Mouse (Mus musculus) lung, embryonic 15.5 days (tissue): Measurements from ENCODE around the gene Dnm1l. TPM values are rescaled to one million over a fixed set of nuclear protein-coding genes. Genes with fewer than 3 reads are reported as not detected.
"Not testable (repeated sequence)": the region's sequence is repeated elsewhere in the genome, so short reads cannot be mapped to it uniquely, and the experiment has no call there.

Experiments
- ATAC-seq: fragments of 200-750 bp; cut with Nextera tagmentation; 2 replicates; pipeline ENCODE4 v1.8.0; 2017; ENCODE audit warnings: moderate number of reproducible peaks, borderline replicate concordance; ENCODE audit not compliant: low FRiP score, low TSS enrichment; ENCODE audit errors: extremely low read depth
- H3K27ac ChIP-seq: fragments of 300-500 bp; sonication (generic); 2 replicates; pipeline ENCODE4 v1.5.1; 2015; ENCODE audit warnings: moderate library complexity, mild to moderate bottlenecking, inconsistent platforms
- H3K27me3 ChIP-seq: fragments of 300-500 bp; sonication (generic); 2 replicates; pipeline ENCODE4 v1.6.1; 2015; ENCODE audit warnings: inconsistent platforms
- H3K36me3 ChIP-seq: fragments of 300-500 bp; sonication (generic); 2 replicates; pipeline ENCODE4 v1.6.1; 2015; ENCODE audit warnings: inconsistent platforms
- H3K4me1 ChIP-seq: fragments of 300-500 bp; sonication (generic); 2 replicates; pipeline ENCODE4 v1.6.1; 2015; ENCODE audit warnings: inconsistent platforms
- H3K4me2 ChIP-seq: fragments of 300-500 bp; sonication (generic); 2 replicates; pipeline ENCODE4 v1.6.1; 2015; ENCODE audit warnings: inconsistent platforms, mild to moderate bottlenecking, moderate library complexity
- H3K4me3 ChIP-seq: fragments of 300-500 bp; sonication (generic); 2 replicates; pipeline ENCODE4 v1.5.1; 2015; ENCODE audit warnings: mild to moderate bottlenecking, inconsistent platforms
- H3K9ac ChIP-seq: fragments of 300-500 bp; sonication (generic); 2 replicates; pipeline ENCODE4 v1.6.1; 2015; ENCODE audit warnings: inconsistent platforms
- H3K9me3 ChIP-seq: fragments of 300-500 bp; sonication (generic); 2 replicates; pipeline ENCODE4 v1.6.1; 2016; ENCODE audit warnings: inconsistent platforms
- WGBS: fragments of 180-500 bp; shearing (Covaris S2); methylation state at CpG from one replicate; pipeline ENCODE4 v1.1.7; 2015; 5-methylcytosine and 5-hydroxymethylcytosine counted together
- polyA plus RNA-seq: library from polyadenylated mRNA; unstranded; fragments of >200 nt; fragmentation: Nextera tagmentation; extraction: Ambion mirVana; gene quantifications from 2 replicates; pipeline ENCODE4 v1.2.1, GENCODE M21; 2015

The Dnm1l gene
- 52.5 and 56.2 TPM in 2 replicates for polyA plus RNA-seq

GRCm38 (mm10) chr16:16358481-16359100 lies at the start of gene Dnm1l:
Gene Dnm1l (minus strand): TSS chr16:16358959.
- peak within 1 kb of the TSS; percentile 95 for H3K4me3 ChIP-seq
- H3K36me3 ChIP-seq = no peaks in the 10 kb centered on the region; the same call in 1 of the 2 replicates
- peak within 1 kb of the TSS; percentile 95 for H3K27ac ChIP-seq
- under 1% methylated on average over 55 of the region's 55 CpGs for WGBS
- H3K9ac ChIP-seq = peak within 1 kb of the TSS; percentile 86
- no peaks in the 10 kb centered on the region for H3K9me3 ChIP-seq
- H3K27me3 ChIP-seq = no peaks in the 10 kb centered on the region
- peak; percentile 100 for ATAC-seq
- peaks cover 7% of the 10 kb centered on the region for H3K4me1 ChIP-seq
- H3K4me2 ChIP-seq = peak within 1 kb of the TSS; percentile 68

- H3K4me2 ChIP-seq, H3K9ac ChIP-seq, H3K9me3 ChIP-seq, H3K4me3 ChIP-seq, H3K36me3 ChIP-seq, H3K27me3 ChIP-seq, H3K27ac ChIP-seq, H3K4me1 ChIP-seq: not testable (repeated sequence)
- WGBS = 55% methylated on average over 9 of the region's 9 CpGs
- 0 out of 2 replicates have a peak, but pooled peaks have one; percentile 31 for ATAC-seq
Measured at GRCm38 (mm10) chr16:16367217-16367616, 8.5 kb upstream of the Dnm1l start.

- not testable (repeated sequence) for H3K9ac ChIP-seq, H3K27me3 ChIP-seq, H3K4me1 ChIP-seq, H3K36me3 ChIP-seq, H3K9me3 ChIP-seq
- Histone ChIP-seq H3K27ac (0 out of 2 replicates have a peak overlapping the region, but pooled peaks have one; percentile 95), H3K4me3 (peak overlapping the region; percentile 95), H3K4me2 (peak overlapping the region; percentile 68)
- WGBS = 52% methylated on average over 9 of the region's 9 CpGs
- peak; percentile 17; the same call in 1 of the 2 replicates for ATAC-seq
Measured at GRCm38 (mm10) chr16:16359101-16359482, 333 bp upstream of the Dnm1l start.

GRCm38 (mm10) chr16:16357908-16358307 lies 851 bp downstream of the Dnm1l start:
- peak overlapping the region; percentile 95 for H3K4me3 ChIP-seq
- H3K27ac ChIP-seq = peak overlapping the region; percentile 95
- WGBS = 7% methylated on average over 6 of the region's 6 CpGs

GRCm38 (mm10) chr16:16346420-16346819 lies 12.3 kb downstream of the Dnm1l start:
- Histone ChIP-seq H3K27me3 (no peaks in the 10 kb centered on the region), H3K4me3 (no peak overlapping the region), H3K27ac (no peak overlapping the region), H3K4me2 (no peak overlapping the region), H3K9me3 (no peaks in the 10 kb centered on the region), H3K9ac (no peak overlapping the region), H3K36me3 (0 out of 2 replicates have a peak, but pooled peaks cover 3% of the 10 kb centered on the region), H3K4me1 (no peaks in the 10 kb centered on the region)
- no peak for ATAC-seq
- WGBS = 87% methylated on average over 5 of the region's 5 CpGs

More at GRCm38 (mm10) chr16:16357908-16358307, 851 bp downstream of the Dnm1l start:
- peak overlapping the region; percentile 86 for H3K9ac ChIP-seq
- no peaks in the 10 kb centered on the region; the same call in 1 of the 2 replicates for H3K36me3 ChIP-seq
- no peaks in the 10 kb centered on the region for H3K27me3 ChIP-seq
- ATAC-seq = no peak
- peak overlapping the region; percentile 68 for H3K4me2 ChIP-seq
- peaks cover 7% of the 10 kb centered on the region for H3K4me1 ChIP-seq
- no peaks in the 10 kb centered on the region for H3K9me3 ChIP-seq

GRCm38 (mm10) chr16:16325775-16326336 lies 32.9 kb downstream of the Dnm1l start:
- H3K4me2 ChIP-seq = no peak overlapping the region
- no peak overlapping the region for H3K9ac ChIP-seq
- H3K27ac ChIP-seq = no peak overlapping the region
- peaks cover 38% of the 10 kb centered on the region for H3K36me3 ChIP-seq
- H3K4me3 ChIP-seq = no peak overlapping the region
- no peaks in the 10 kb centered on the region for H3K27me3 ChIP-seq
- WGBS = 79% methylated on average over 5 of the region's 5 CpGs
- ATAC-seq = no peak
- H3K9me3 ChIP-seq = no peaks in the 10 kb centered on the region
- no peaks in the 10 kb centered on the region for H3K4me1 ChIP-seq

GRCm38 (mm10) chr16:16311319-16311718 lies 47.4 kb downstream of the Dnm1l start:
- ATAC-seq = no peak
- 71% methylated on average over 5 of the region's 5 CpGs for WGBS
- no peak overlapping the region for H3K4me2 ChIP-seq
- no peaks in the 10 kb centered on the region for H3K9me3 ChIP-seq
- H3K4me3 ChIP-seq = no peak overlapping the region
- H3K4me1 ChIP-seq = no peaks in the 10 kb centered on the region
- no peak overlapping the region for H3K9ac ChIP-seq
- H3K27me3 ChIP-seq = no peaks in the 10 kb centered on the region
- H3K36me3 ChIP-seq = peaks cover 54% of the 10 kb centered on the region
- H3K27ac ChIP-seq = no peak overlapping the region

- peak overlapping the region; percentile 95 for H3K4me3 ChIP-seq
- H3K4me2 ChIP-seq = peak overlapping the region; percentile 80
- peaks cover 12% of the 10 kb centered on the region for H3K4me1 ChIP-seq
- H3K27ac ChIP-seq = peak overlapping the region; percentile 96; the same call in 1 of the 2 replicates
- peaks cover 12% of the 10 kb centered on the region for H3K36me3 ChIP-seq
- WGBS = 15% methylated on average over 7 of the region's 7 CpGs
- H3K9me3 ChIP-seq = no peaks in the 10 kb centered on the region
- H3K9ac ChIP-seq = peak overlapping the region; percentile 91
- no peaks in the 10 kb centered on the region for H3K27me3 ChIP-seq
- no peak for ATAC-seq
Measured at GRCm38 (mm10) chr16:16303888-16304287, 54.9 kb downstream of the Dnm1l start.

GRCm38 (mm10) chr16:16303138-16303827 lies 55.5 kb downstream of the Dnm1l start:
- H3K27me3 ChIP-seq = no peaks in the 10 kb centered on the region
- peaks cover 12% of the 10 kb centered on the region for H3K36me3 ChIP-seq
- H3K9ac ChIP-seq = peak overlapping the region; percentile 91
- H3K4me2 ChIP-seq = peak overlapping the region; percentile 80
- H3K27ac ChIP-seq = peak overlapping the region; percentile 96
- no peaks in the 10 kb centered on the region for H3K9me3 ChIP-seq
- ATAC-seq = peak; percentile 72
- WGBS = under 1% methylated on average over 61 of the region's 61 CpGs
- peaks cover 12% of the 10 kb centered on the region for H3K4me1 ChIP-seq
- peak overlapping the region; percentile 95 for H3K4me3 ChIP-seq

- peak within 1 kb of the TSS; percentile 91 for H3K9ac ChIP-seq
- WGBS = under 1% methylated on average over 50 of the region's 50 CpGs
- peaks cover 12% of the 10 kb centered on the region for H3K4me1 ChIP-seq
- H3K9me3 ChIP-seq = no peaks in the 10 kb centered on the region
- no peaks in the 10 kb centered on the region for H3K27me3 ChIP-seq
- H3K4me2 ChIP-seq = peak within 1 kb of the TSS; percentile 80
- peak within 1 kb of the TSS; percentile 95 for H3K4me3 ChIP-seq
- H3K27ac ChIP-seq = peak within 1 kb of the TSS; percentile 96
- peaks cover 12% of the 10 kb centered on the region for H3K36me3 ChIP-seq
- ATAC-seq = peak; percentile 99
Measured at GRCm38 (mm10) chr16:16302369-16303137, 56.2 kb downstream of the Dnm1l start, which contains the start of gene Yars2. Gene Yars2 (plus strand): TSS chr16:16302965.

GRCm38 (mm10) chr16:16273752-16274151 lies 85.0 kb downstream of the Dnm1l start:
- Histone ChIP-seq H3K9ac (no peak overlapping the region), H3K36me3 (no peaks in the 10 kb centered on the region), H3K27ac (no peak overlapping the region), H3K4me1 (no peaks in the 10 kb centered on the region), H3K27me3 (no peaks in the 10 kb centered on the region), H3K4me3 (no peak overlapping the region), H3K4me2 (no peak overlapping the region), H3K9me3 (no peaks in the 10 kb centered on the region)
- 75% methylated on average over 6 of the region's 6 CpGs for WGBS
- no peak for ATAC-seq
